ENCODE assay signal across 12 mouse cellular contexts in the genomic region with DNA sequence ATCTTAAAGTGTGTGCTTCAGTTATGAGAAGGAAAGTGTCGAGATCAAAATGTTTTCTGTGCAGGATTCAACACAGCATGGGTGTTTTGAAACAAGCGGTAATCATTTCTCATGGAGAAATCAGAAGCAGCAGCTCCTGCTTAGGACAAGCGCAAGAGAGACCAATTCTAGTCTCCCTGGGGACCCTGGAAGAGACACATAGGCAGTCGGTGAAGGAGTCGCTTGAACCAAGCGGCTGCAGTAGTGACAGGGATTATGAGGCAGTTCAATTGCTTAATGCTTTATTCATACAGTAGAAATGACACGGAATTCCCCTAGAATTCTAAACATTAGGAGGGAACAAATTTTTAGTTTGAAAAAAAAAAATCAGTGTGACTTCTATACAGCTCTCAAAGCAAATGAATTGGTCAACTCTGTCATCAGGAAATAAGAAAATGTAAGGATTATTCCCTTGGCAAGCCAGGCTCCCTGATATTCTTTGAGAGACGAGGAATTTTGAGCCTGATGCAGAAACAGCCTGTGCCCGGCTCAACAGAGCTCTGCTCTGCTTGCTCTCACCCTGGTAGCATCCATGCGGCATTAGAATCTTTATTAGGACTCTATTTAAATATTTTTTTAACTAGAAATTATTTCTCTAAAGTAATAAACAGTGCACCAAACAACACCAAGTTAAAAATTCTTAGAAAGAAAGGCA.
A peak's percentile ranks its signal among the peaks of the same experiment; 100 is the strongest.
DNase-seq lines count a peak whose midpoint lies in the region; ATAC-seq and TF ChIP-seq lines count a peak whose summit lies in the region.
"Had no signal": no experiment of that assay in that cellular context is flagged by ENCODE, and none has a peak within 500 bp of the region (broad histone marks: within the 10 kb centered on the region; RNA-seq: fewer than 3 reads in every experiment).

No protein-coding gene starts in this region.

- peaks cover 33% of the 10 kb centered on the region for H3K4me1 ChIP-seq in thymus, adult 2 months (replicated peaks; ENCODE audit: control insufficient read depth, insufficient read depth, low read length)
- peaks cover 22% of the 10 kb centered on the region for H3K4me1 ChIP-seq in midbrain, embryonic 15.5 days
- H3K4me1 ChIP-seq in intestine, postnatal 0 days (replicated peaks; ENCODE audit: control insufficient read depth, insufficient read depth, low read length) = no peaks in the 10 kb centered on the region
- H3K4me1 ChIP-seq: embryonic facial prominence, embryonic 12.5 days had no signal

- no peaks in the 10 kb centered on the region for H3K27me3 ChIP-seq in thymus, adult 2 months (ENCODE audit: control insufficient read depth, insufficient read depth, low read length)
- no peaks in the 10 kb centered on the region for H3K27me3 ChIP-seq in midbrain, embryonic 15.5 days (replicated peaks)
- no peaks in the 10 kb centered on the region for H3K27me3 ChIP-seq in intestine, postnatal 0 days (replicated peaks; ENCODE audit: control insufficient read depth, insufficient read depth, low read length)
- H3K27me3 ChIP-seq: embryonic facial prominence, embryonic 12.5 days; megakaryocyte, embryonic 14.5 days had no signal

- peak overlapping the region; percentile 30 for H3K4me2 ChIP-seq in midbrain, embryonic 15.5 days
- H3K4me2 ChIP-seq in intestine, postnatal 0 days (replicated peaks; ENCODE audit: low read depth) = no peak overlapping the region
- H3K4me2 ChIP-seq: embryonic facial prominence, embryonic 12.5 days; lung, embryonic 14.5 days had no signal

- no peaks in the 10 kb centered on the region for H3K9me3 ChIP-seq in midbrain, embryonic 15.5 days
- no peaks in the 10 kb centered on the region for H3K9me3 ChIP-seq in intestine, postnatal 0 days (ENCODE audit: control insufficient read depth)
- H3K9me3 ChIP-seq: embryonic facial prominence, embryonic 12.5 days; megakaryocyte, embryonic 14.5 days had no signal

- no peak for TF ChIP-seq POLR2A in thymus, adult 2 months (IDR thresholded peaks at IDR 0.05; ENCODE audit: control insufficient read depth, extremely low read depth, insufficient read depth, low read length, poor library complexity)

- no peak overlapping the region for H3K4me3 ChIP-seq in thymus, adult 2 months (ENCODE audit: control insufficient read depth, insufficient read depth, low read length)
- H3K4me3 ChIP-seq in midbrain, embryonic 15.5 days = no peak overlapping the region
- no peak overlapping the region for H3K4me3 ChIP-seq in intestine, postnatal 0 days (ENCODE audit: low read depth, low read length)
- H3K4me3 ChIP-seq: embryonic facial prominence, embryonic 12.5 days; megakaryocyte, embryonic 14.5 days had no signal

- H3K9ac ChIP-seq in midbrain, embryonic 15.5 days = no peak overlapping the region
- H3K9ac ChIP-seq in intestine, postnatal 0 days (ENCODE audit: low read depth, low read length) = no peak overlapping the region
- H3K9ac ChIP-seq: embryonic facial prominence, embryonic 12.5 days; lung, embryonic 14.5 days had no signal

- H3K27ac ChIP-seq in thymus, adult 2 months (ENCODE audit: control insufficient read depth, insufficient read depth, low read length) = peak overlapping the region; percentile 90
- H3K27ac ChIP-seq in midbrain, embryonic 15.5 days = no peak overlapping the region
- H3K27ac ChIP-seq in intestine, postnatal 0 days (ENCODE audit: low read depth, low read length) = no peak overlapping the region
- H3K27ac ChIP-seq: embryonic facial prominence, embryonic 12.5 days had no signal

- H3K36me3 ChIP-seq in thymus, adult 2 months (ENCODE audit: control insufficient read depth, insufficient read depth, low read length) = no peaks in the 10 kb centered on the region
- H3K36me3 ChIP-seq in midbrain, embryonic 15.5 days (replicated peaks) = no peaks in the 10 kb centered on the region
- H3K36me3 ChIP-seq in intestine, postnatal 0 days (ENCODE audit: control insufficient read depth, insufficient read depth) = no peaks in the 10 kb centered on the region
- H3K36me3 ChIP-seq: embryonic facial prominence, embryonic 12.5 days had no signal

- 87% methylated on average over 10 of the region's 10 CpGs for WGBS in thymus, adult 2 months
- WGBS in midbrain, embryonic 15.5 days = 14% methylated on average over 10 of the region's 10 CpGs
- 74% methylated on average over 10 of the region's 10 CpGs for WGBS in intestine, postnatal 0 days

- peak; percentile 10 for DNase-seq in embryo, embryonic 11 days
- no peak for DNase-seq in embryo, embryonic 9.5 days (ENCODE audit: extremely low spot score)
- DNase-seq in thymus, adult 2 months = no peak
- DNase-seq in thymus, adult 18-20 months = no peak
- DNase-seq in urinary bladder, postnatal 36 days (ENCODE audit: low spot score in 2 of 2) = no peak
- no peak for DNase-seq in adrenal gland, postnatal 25 days
- DNase-seq: cerebellum, adult 9-10 months; lung, embryonic 14.5 days had no signal

- peak; percentile 66 for ATAC-seq in midbrain, embryonic 15.5 days (replicated peaks)
- no peak for ATAC-seq in intestine, postnatal 0 days

- no peak for TF ChIP-seq CTCF in thymus, adult 2 months (IDR thresholded peaks at IDR 0.05; ENCODE audit: borderline replicate concordance, control insufficient read depth, extremely low read depth, insufficient read depth, low read length, poor library complexity)
- no peak for TF ChIP-seq CTCF in intestine, postnatal 0 days (IDR thresholded peaks at IDR 0.05; ENCODE audit: low read depth)
